Comparison of ENCODE assay signal across 15 mouse cellular contexts in the genomic region with DNA sequence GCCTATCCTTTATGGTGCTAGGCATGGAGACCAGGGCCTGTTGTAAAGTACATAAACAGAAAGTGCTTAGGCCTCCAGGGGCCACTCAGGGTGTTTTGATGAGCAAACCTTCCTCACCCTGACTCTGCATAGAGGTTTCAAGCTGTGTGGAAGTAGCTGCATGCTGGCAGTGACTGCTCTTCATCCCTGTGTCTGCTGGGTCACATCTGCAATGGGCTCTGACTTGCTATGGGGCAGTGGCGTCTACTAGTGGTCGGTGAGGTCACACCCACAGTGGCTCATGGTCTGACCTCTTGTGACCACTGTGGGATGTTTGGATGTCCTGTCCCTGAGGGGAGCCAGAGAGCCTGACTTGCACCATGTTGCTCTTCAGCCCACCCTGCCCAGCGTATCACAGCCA. TPM values are rescaled to one million over a fixed set of nuclear protein-coding genes. Genes with fewer than 3 reads are reported as not detected.
DNase-seq lines count a peak whose midpoint lies in the region; ATAC-seq and TF ChIP-seq lines count a peak whose summit lies in the region.
"Had no signal": no experiment of that assay in that cellular context is flagged by ENCODE, and none has a peak within 500 bp of the region (broad histone marks: within the 10 kb centered on the region; RNA-seq: fewer than 3 reads in every experiment).

No protein-coding gene starts in this region.

- H3K36me3 ChIP-seq in heart, postnatal 0 days (replicated peaks; ENCODE audit: control insufficient read depth, insufficient read depth, low read length), result peaks cover 94% of the 10 kb centered on the region
- H3K36me3 ChIP-seq in liver, postnatal 0 days (replicated peaks; ENCODE audit: insufficient read depth, low read length), result peaks cover 78% of the 10 kb centered on the region
- H3K36me3 ChIP-seq in liver, embryonic 12.5 days, result peaks cover 93% of the 10 kb centered on the region

- no peak for ATAC-seq in heart, postnatal 0 days (ENCODE audit: insufficient read depth, low read depth)
- no peak for ATAC-seq in liver, postnatal 0 days
- no peak for ATAC-seq in liver, embryonic 12.5 days

- H3K4me3 ChIP-seq in heart, postnatal 0 days (ENCODE audit: low read depth, low read length), result no peak overlapping the region
- no peak overlapping the region for H3K4me3 ChIP-seq in liver, postnatal 0 days (ENCODE audit: low read depth, low read length)
- H3K4me3 ChIP-seq in liver, embryonic 12.5 days, result no peak overlapping the region
- H3K4me3 ChIP-seq: heart, embryonic 13.5 days; liver, embryonic 13.5 days had no signal

- no peaks in the 10 kb centered on the region for H3K9me3 ChIP-seq in heart, postnatal 0 days (replicated peaks; ENCODE audit: control insufficient read depth, low read length)
- H3K9me3 ChIP-seq in liver, postnatal 0 days (ENCODE audit: low read length), result no peaks in the 10 kb centered on the region
- no peaks in the 10 kb centered on the region for H3K9me3 ChIP-seq in liver, embryonic 12.5 days (replicated peaks)
- H3K9me3 ChIP-seq: heart, embryonic 13.5 days; liver, embryonic 13.5 days had no signal

- no peak overlapping the region for H3K4me2 ChIP-seq in heart, postnatal 0 days (ENCODE audit: low read depth, low read length)
- no peak overlapping the region for H3K4me2 ChIP-seq in liver, postnatal 0 days (ENCODE audit: low read depth, low read length)
- H3K4me2 ChIP-seq in liver, embryonic 12.5 days, result no peak overlapping the region
- H3K4me2 ChIP-seq: heart, embryonic 13.5 days; hindbrain, embryonic 14.5 days; liver, embryonic 13.5 days had no signal

- WGBS in heart, postnatal 0 days, result 83% methylated on average over 3 of the region's 3 CpGs
- 84% methylated on average over 3 of the region's 3 CpGs for WGBS in liver, postnatal 0 days (ENCODE audit: insufficient replicate concordance)
- WGBS in liver, embryonic 12.5 days (ENCODE audit: insufficient replicate concordance), result 76% methylated on average over 3 of the region's 3 CpGs

- no peak overlapping the region for H3K27ac ChIP-seq in heart, postnatal 0 days (ENCODE audit: low read depth)
- no peak overlapping the region for H3K27ac ChIP-seq in liver, postnatal 0 days (ENCODE audit: low read depth)
- no peak overlapping the region for H3K27ac ChIP-seq in liver, embryonic 12.5 days
- H3K27ac ChIP-seq: heart, embryonic 13.5 days; hindbrain, embryonic 14.5 days; liver, embryonic 13.5 days; macrophage had no signal

- no peak for TF ChIP-seq EP300 in heart, postnatal 0 days (IDR thresholded peaks at IDR 0.05; ENCODE audit: low read depth)
- TF ChIP-seq EP300 in liver, postnatal 0 days (IDR thresholded peaks at IDR 0.05; ENCODE audit: low read depth), result no peak

- intact Hi-C loops in heart, postnatal 14 days (cut with DNase I), result no loop called here

- H3K9ac ChIP-seq in heart, postnatal 0 days (replicated peaks; ENCODE audit: low read depth, low read length), result no peak overlapping the region
- H3K9ac ChIP-seq in liver, postnatal 0 days (replicated peaks), result no peak overlapping the region
- H3K9ac ChIP-seq in liver, embryonic 12.5 days, result no peak overlapping the region
- H3K9ac ChIP-seq: heart, embryonic 13.5 days; hindbrain, embryonic 14.5 days; liver, embryonic 13.5 days had no signal

- H3K27me3 ChIP-seq in heart, postnatal 0 days (ENCODE audit: control insufficient read depth, insufficient read depth, low read length), result no peaks in the 10 kb centered on the region
- no peaks in the 10 kb centered on the region for H3K27me3 ChIP-seq in liver, postnatal 0 days (ENCODE audit: insufficient read depth, low read length)
- H3K27me3 ChIP-seq in liver, embryonic 12.5 days (replicated peaks), result no peaks in the 10 kb centered on the region
- H3K27me3 ChIP-seq: heart, embryonic 13.5 days; liver, embryonic 13.5 days had no signal

- no peaks in the 10 kb centered on the region for H3K4me1 ChIP-seq in heart, postnatal 0 days (ENCODE audit: control insufficient read depth, insufficient read depth)
- H3K4me1 ChIP-seq in liver, postnatal 0 days (ENCODE audit: insufficient read depth), result no peaks in the 10 kb centered on the region
- H3K4me1 ChIP-seq in liver, embryonic 12.5 days, result no peaks in the 10 kb centered on the region
- H3K4me1 ChIP-seq: heart, embryonic 13.5 days; liver, embryonic 13.5 days had no signal

- no peak for DNase-seq in heart, postnatal 0 days (ENCODE audit: low spot score)
- no peak for DNase-seq in heart, postnatal 14 days
- peak; percentile 10 for DNase-seq in liver, postnatal 0 days
- DNase-seq in thymus, postnatal 36 days, result peak; percentile 0 to 2
- DNase-seq in thymus, postnatal 10 days (ENCODE audit: low spot score in 2 of 2), result no peak
- DNase-seq in thymus, postnatal 4 days, result peak; percentile 3
- DNase-seq: cerebellum, adult 11-12 months; gastrocnemius, postnatal 10 days; liver, embryonic 13.5 days; midbrain, embryonic 14.5 days; spleen, adult 18-20 months had no signal

- peak; percentile 16; the same call in 1 of the 2 replicates for TF ChIP-seq CTCF in heart, postnatal 0 days (IDR thresholded peaks at IDR 0.05; ENCODE audit: low read depth)
- no peak for TF ChIP-seq CTCF in liver, postnatal 0 days (IDR thresholded peaks at IDR 0.05; ENCODE audit: low read depth)

RNA-seq across cellular contexts. Expression of a gene that starts 10.6 kb away (rescaled TPM):
- total RNA-seq in heart, postnatal 0 days (2014; rRNA removed; ENCODE audit: low replicate concordance), result 0.46 and 1.1 TPM in 2 replicates
- 1.5 and 1.8 TPM in 2 replicates for polyA plus RNA-seq in heart, postnatal 0 days (2015; fragmentation: Nextera tagmentation; extraction: Ambion mirVana)
- total RNA-seq in heart, postnatal 14 days (2021), result 1 to 10 TPM; 2.0 to 2.2 TPM
- 2.6 and 3.3 TPM in 2 replicates for polyA plus RNA-seq in liver, postnatal 0 days (2015; fragmentation: Nextera tagmentation; extraction: Ambion mirVana)
- polyA plus RNA-seq in liver, embryonic 12.5 days (2016; fragmentation: Nextera tagmentation; extraction: Ambion mirVana), result 6.6 TPM in 2 replicates
- polyA plus RNA-seq: macrophage had no signal

RNA-seq across cellular contexts. Expression of a gene that starts 28.0 kb away (rescaled TPM):
- 195 and 231 TPM in 2 replicates for total RNA-seq in heart, postnatal 0 days (2014; rRNA removed; ENCODE audit: low replicate concordance)
- polyA plus RNA-seq in heart, postnatal 0 days (2015; fragmentation: Nextera tagmentation; extraction: Ambion mirVana), result 190 and 203 TPM in 2 replicates
- 10 to 100 TPM; 87.1 to 88.6 TPM for total RNA-seq in heart, postnatal 14 days (2021)
- 81.1 and 87.7 TPM in 2 replicates for polyA plus RNA-seq in liver, postnatal 0 days (2015; fragmentation: Nextera tagmentation; extraction: Ambion mirVana)
- polyA plus RNA-seq in liver, embryonic 12.5 days (2016; fragmentation: Nextera tagmentation; extraction: Ambion mirVana), result 73.0 and 80.0 TPM in 2 replicates

Comparison
In these comparisons a context has a peak if more than half of its experiments do, and no peak if none do; other contexts are left out.
1. DNase-seq: peak in liver, postnatal 0 days (single experiment), thymus, postnatal 36 days (2 of 2) and thymus, postnatal 4 days (single experiment); none in heart, postnatal 0 days (single experiment), heart, postnatal 14 days (0 of 2) and thymus, postnatal 10 days (0 of 2).